Mouse (Mus musculus): Measurements from ENCODE around the gene Ikbke. TPM values are rescaled to one million over a fixed set of nuclear protein-coding genes. Genes with fewer than 3 reads are reported as not detected.
"Not testable (repeated sequence)": the region's sequence is repeated elsewhere in the genome, so short reads cannot be mapped to it uniquely, and the experiment has no call there.

Ikbke gene
- 1 to 10 TPM in 1 of 2 experiments, under 1 TPM in 1; 0.95 to 1.9 TPM for total RNA-seq (2021)
- long read RNA-seq, experiment 1 = 0 reads
- long read RNA-seq, experiment 2 = 0 reads

DNA sequence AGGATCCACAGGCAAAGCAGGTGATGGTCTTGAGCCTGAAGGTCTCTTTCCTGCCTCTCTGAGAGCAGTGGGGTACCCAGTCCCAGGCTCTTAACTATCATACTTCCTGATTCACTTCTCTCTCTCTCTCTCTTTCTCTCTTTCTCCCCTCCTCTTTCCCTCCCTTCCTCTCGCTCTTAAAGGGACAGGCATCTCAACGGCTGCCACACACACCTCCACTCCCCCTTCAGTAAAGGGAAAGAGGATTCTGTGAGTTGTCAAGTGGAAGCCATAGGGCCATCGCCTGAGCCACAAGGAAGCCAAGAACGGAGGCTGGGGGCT lies at the start of gene Ikbke:
Ikbke (minus strand) TSS at position 151 of the 321 bp plus-strand sequence.
- no peak for DNase-seq

GRCm38 (mm10) chr1:131329093-131329492 lies 49.7 kb upstream of the Ikbke start:
- DNase-seq = not testable (repeated sequence)

- no peak for DNase-seq
These were observed 47.8 kb upstream of the Ikbke start for GRCm38 (mm10) chr1:131327167-131327566.

DNA sequence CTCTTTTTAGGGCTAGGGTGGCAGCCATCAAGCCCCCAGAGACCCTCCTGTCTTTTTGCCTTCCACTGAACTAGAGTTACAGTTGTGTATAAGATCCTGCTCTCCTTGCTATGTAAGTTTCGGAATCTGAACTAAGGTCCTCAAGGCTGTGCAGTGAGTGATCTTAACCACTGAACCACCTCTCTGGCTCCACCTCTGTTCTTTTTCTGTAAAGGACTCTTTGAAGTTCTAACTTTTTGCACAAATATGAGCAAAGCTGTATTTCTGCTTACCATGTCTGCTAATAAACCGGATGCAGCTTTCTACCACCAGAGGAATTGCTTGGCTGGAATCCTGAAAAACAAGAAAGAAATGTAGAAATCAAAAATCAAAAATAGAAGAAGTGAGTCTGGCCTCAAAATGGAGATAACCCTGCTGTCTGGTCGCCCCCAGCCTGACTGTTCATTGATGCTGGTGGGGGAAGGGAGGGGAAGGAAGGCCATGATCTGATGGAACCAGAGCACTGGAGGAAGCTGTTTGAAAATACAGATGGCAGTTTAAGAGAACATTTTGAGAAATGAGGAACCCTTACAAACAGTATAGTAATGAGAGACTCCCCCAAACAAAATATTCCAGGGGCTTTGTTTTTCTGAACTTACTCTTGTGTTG lies 45.5 kb upstream of the Ikbke start:
- no peak for DNase-seq

- DNase-seq = no peak
These were observed 40.4 kb upstream of the Ikbke start for GRCm38 (mm10) chr1:131319598-131320330.

GRCm38 (mm10) chr1:131318397-131318796 lies 39.0 kb upstream of the Ikbke start:
- DNase-seq = no peak

DNA sequence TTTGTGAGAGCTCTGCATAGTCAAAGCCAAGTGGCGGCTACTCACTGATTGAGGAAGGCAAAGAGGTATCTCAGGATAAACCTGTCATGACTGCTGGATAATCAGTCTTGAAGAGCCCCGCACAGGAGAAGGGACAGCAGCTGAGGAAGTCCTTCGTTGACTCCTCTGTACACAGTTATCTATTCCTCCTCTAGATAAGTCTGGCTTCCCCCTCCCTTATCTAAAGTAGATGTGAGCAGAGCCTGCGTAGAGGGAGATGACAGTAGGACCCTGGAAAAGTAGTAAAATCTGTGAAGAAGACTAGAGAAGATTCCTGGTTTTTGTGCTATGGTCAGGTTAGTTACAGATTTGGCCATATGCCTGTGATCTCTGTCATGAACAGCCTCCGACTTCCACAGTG lies 38.2 kb upstream of the Ikbke start:
- DNase-seq = no peak

DNA sequence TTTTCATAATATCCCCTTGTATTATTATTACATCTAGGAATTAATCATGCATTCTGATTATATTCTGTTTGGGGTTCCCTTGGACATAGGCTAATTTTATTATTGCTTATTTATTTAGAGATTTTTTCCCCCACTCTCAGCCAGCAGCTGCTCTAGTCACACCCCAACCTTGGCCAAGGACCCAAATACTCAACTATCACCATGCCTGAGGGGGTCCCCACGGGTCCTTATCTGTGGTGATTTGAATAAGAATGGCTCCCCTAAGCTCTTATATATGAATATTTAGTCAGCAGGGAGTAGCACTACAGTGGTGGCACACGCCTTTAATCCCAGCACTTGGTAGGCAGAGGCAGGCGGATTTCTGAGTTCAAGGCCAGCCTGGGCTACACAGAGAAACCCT lies 31.9 kb upstream of the Ikbke start:
- DNase-seq = no peak

GRCm38 (mm10) chr1:131310237-131310818 lies 30.9 kb upstream of the Ikbke start:
- DNase-seq = no peak

DNA sequence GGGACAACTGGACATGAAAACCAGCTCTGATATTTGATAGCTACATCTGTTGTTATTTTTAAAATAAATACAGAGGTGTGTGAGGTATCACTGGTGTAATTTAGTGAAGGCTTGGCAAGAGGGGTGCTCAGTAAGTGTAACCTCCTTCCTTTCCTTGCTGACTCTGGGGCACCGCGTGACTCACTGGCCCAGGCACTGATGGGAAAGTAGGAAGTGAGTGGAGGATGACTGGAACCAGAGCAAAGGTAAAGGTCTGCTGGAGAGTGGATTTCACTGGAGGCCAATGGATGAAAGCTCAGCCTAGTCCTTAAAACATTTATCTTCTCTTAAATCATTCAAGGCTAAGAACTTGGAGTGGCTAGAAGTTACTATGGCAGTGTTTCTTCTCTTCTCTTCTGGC lies 21.3 kb upstream of the Ikbke start:
- DNase-seq = no peak

DNA sequence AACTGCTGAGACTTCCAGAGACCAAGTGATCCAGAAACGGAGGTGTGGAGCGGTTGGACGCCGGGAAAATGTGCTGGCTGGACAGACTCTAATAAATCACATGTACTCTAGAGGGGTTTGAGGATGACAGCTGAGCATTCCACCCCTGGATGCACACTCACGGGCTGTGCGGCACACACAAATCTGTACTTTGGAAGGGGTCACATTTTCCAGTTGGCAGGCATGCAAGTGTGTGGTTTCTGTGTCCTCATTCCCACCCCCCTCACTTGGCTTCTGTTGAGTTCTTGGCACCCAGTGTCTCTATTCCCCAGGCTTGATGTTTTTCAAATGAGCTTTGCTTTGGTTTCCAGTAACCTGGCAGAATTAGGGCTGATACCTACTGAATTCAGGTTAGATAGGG lies 20.4 kb upstream of the Ikbke start:
- no peak for DNase-seq

DNA sequence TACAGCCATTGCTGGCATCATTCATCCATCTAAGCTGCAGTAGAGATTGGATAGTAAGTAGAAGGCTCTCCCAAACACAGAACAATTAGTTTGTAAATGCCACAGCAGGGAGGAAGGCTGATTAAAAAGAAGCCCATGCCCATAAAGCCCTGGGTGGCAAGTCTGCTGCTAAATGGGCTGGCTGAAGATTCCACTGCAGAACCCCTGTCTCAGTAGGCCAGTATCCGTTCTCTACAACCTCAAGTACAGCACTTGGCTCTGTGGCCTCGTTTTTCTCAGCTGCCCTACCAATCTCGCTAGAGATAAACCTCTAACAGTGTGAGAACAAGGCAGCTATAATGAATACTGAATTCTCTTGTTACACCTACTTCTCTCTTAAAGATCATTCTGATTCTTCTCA lies 19.8 kb upstream of the Ikbke start:
- DNase-seq = no peak

- no peak for DNase-seq
These were observed 18.8 kb upstream of the Ikbke start for GRCm38 (mm10) chr1:131298171-131298570.

DNA sequence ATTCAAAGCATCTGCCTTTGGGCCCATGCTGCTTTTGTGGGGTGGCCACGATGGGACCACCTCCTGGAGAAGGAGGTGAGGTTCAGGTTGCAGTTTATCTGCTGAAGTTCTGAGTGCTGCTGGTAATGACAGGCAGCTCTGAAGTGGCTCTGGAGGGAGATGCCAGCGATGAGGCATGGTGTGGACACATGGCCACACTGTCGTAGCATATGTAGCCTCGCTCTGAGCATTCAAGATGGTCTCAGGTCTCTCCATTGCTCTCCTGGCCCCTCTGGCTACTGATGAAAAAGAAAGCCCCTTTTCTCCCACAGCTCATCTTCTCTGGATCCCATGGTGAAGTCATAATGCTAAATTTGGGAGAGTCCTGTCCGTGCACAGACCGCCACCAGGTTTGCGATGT lies 17.3 kb upstream of the Ikbke start:
- no peak for DNase-seq

- no peak for DNase-seq
These were observed 15.8 kb upstream of the Ikbke start for GRCm38 (mm10) chr1:131295200-131295599.

DNA sequence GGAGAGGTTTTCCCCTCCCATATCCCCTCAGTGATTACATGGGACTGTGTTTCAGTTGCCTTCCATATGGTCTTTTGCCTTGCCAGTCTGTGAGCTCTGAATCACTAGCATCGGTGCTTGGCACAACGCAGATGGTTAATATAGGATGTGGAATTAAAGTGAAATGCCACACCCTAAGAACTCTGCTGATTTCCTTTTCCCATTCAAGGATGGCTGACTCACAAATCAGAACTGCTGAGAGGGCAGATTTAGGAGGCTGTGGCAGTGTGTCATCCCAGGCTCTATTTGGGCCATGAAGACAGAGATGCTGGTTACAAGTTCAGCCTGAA lies 14.5 kb upstream of the Ikbke start:
- no peak for DNase-seq

GRCm38 (mm10) chr1:131293221-131293921 lies 14.0 kb upstream of the Ikbke start:
- DNase-seq = no peak

- DNase-seq = no peak
These were observed 11.2 kb upstream of the Ikbke start for GRCm38 (mm10) chr1:131290648-131291047.

DNA sequence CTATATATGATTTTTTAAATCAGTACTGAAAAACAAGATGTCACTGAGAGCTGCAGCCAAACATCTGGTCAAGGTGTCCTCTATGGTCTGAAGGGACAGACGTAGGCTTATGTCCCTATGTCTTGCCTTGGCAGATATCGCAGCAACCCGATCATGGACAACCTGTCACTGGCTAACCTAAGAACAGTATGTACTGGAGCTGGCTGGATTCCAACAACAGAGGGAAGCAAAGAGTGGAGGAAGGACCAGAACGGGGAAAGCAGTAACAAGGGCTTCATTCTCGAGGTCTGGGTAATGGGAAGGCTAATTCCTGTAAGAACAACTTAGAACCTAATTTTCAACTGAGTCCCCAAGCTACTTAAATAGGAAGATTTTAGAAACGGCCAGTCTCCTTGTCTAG lies 9.5 kb upstream of the Ikbke start:
- DNase-seq = no peak

DNA sequence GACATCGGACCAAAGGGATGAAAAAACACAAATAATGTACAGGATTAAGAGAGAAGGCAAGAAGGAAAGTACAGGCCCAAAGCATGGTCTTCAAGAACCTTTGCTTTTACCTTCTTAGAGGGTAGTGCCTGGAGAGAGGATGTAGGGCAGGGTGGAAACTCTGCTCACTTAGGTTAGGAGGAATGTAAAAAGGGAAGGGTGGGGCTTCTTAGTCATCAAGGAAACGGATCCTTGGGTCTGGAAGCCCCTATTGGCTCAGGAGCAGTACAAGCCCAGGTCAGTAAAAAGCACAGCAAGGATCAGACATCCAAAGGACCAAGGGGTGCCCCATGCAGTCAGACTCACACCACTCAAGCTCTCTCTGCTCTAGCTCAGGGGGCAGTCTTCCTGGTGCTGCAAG lies 7.9 kb upstream of the Ikbke start:
- no peak for DNase-seq

DNA sequence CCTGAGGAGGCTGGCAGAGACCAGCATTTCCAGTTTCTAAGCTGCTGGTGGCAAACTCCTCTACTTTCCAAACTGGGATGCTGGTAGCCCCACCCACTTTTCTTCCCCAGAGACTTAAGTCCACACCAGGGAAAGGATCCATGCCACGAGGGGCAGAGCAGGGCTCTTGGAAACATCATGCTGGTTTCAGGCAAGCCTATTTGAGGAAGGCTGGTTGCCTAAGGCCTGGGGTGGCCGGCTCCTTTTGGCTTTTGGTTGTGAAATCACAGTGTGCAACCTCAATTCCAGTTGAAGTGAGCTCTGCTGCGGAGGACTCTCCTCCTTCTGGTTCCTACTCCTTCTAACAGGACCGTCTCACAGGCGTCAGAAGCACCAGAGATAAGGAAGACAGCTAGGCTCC lies 7.4 kb upstream of the Ikbke start:
- no peak for DNase-seq

DNA sequence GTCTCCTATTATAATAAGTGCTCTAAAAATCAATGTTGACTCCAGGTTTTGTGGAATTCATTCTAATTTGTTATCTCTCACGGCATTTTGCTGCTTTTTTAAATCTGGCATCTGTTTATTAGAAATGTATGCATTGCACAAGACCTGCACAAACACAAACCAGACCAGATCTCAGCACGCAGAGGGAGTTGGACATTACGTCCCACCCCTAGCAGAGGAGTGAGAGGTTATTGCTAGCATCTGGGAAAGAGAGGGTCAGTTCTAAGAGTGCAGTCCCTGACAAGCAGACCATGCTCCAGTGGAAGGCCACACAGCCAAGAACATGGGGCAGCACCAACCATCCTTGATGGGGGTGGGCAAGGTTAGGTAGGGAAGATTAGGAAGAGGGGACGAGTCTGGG lies 5.2 kb upstream of the Ikbke start:
- DNase-seq = no peak

- DNase-seq = no peak
These were observed 4.8 kb upstream of the Ikbke start for GRCm38 (mm10) chr1:131284167-131284566.
